Mouse (Mus musculus) liver, adult 2 months (tissue): ENCODE measurements around the gene Alg12. TPM values are rescaled to one million over a fixed set of nuclear protein-coding genes. Genes with fewer than 3 reads are reported as not detected.
A peak's percentile ranks its signal among the peaks of the same experiment; 100 is the strongest.

Source experiments
- DNase-seq: peaks from one replicate; pipeline ENCODE4 v3.0.0-alpha.2; 2011; ENCODE audit warnings: low read depth, low spot score; ENCODE audit errors: extremely low read depth
- H3K27ac ChIP-seq: fragments of 200-500 bp; replicated peaks from 2 replicates; pipeline ENCODE4 v1.5.1; 2012; ENCODE audit warnings: low read depth, mild to moderate bottlenecking, control low read depth, inconsistent platforms, low read length; ENCODE audit not compliant: insufficient read depth
- H3K27me3 ChIP-seq: fragments of 200-500 bp; 2 replicates; pipeline ENCODE4 v1.6.1; 2012; ENCODE audit warnings: mild to moderate bottlenecking, moderate library complexity, low read length, inconsistent platforms; ENCODE audit not compliant: control insufficient read depth, insufficient read depth
- H3K36me3 ChIP-seq: fragments of 200-500 bp; 2 replicates; pipeline ENCODE4 v1.6.1; 2012; ENCODE audit warnings: low read length, inconsistent platforms; ENCODE audit not compliant: control insufficient read depth, insufficient read depth
- H3K4me1 ChIP-seq: fragments of 200-500 bp; 2 replicates; pipeline ENCODE4 v1.6.1; 2011; ENCODE audit warnings: low read length; ENCODE audit not compliant: control insufficient read depth, insufficient read depth
- H3K4me3 ChIP-seq: fragments of 200-500 bp; 2 replicates; pipeline ENCODE4 v1.5.1; 2011; ENCODE audit warnings: low read depth, mild to moderate bottlenecking, control low read depth, low read length, moderate library complexity; ENCODE audit not compliant: insufficient read depth
- H3K79me2 ChIP-seq: fragments of 200-500 bp; 2 replicates; pipeline ENCODE4 v1.6.1; 2012; ENCODE audit warnings: inconsistent platforms, mild to moderate bottlenecking, low read length, moderate library complexity; ENCODE audit not compliant: control insufficient read depth, insufficient read depth
- H3K9ac ChIP-seq: fragments of 200-500 bp; 2 replicates; pipeline ENCODE4 v1.6.1; 2012; ENCODE audit warnings: low read depth, mild to moderate bottlenecking, control low read depth, inconsistent platforms, low read length
- CTCF ChIP-seq: fragments of 200-500 bp; IDR thresholded peaks from 2 replicates; pipeline ENCODE4 v1.5.1; 2011; ENCODE audit warnings: low read depth, low read length, control low read depth
- POLR2A ChIP-seq: fragments of 200-500 bp; IDR thresholded peaks from 2 replicates; pipeline ENCODE4 v1.6.1; 2011; ENCODE audit warnings: low read length, control low read depth; ENCODE audit not compliant: insufficient read depth; ENCODE audit errors: extremely low read depth
- WGBS: fragments of 180-500 bp; shearing (Covaris S2); methylation state at CpG from one replicate; pipeline ENCODE4 v1.1.7; 2018; 5-methylcytosine and 5-hydroxymethylcytosine counted together
- polyA plus RNA-seq: library from polyadenylated mRNA; depleted of rRNA; stranded (reverse); fragments of >200 nt; gene quantifications from 2 replicates; pipeline ENCODE4 v1.2.3, GENCODE M21; 2012; rRNA removed
- total RNA-seq: library from RNA; depleted of rRNA; stranded (reverse); fragments of >200 nt; gene quantifications from 2 replicates; pipeline ENCODE4 v1.2.3, GENCODE M21; 2014; rRNA removed

The Alg12 gene
- total and polyA plus RNA-seq, 2 experiments, result 4.9 to 14.4 TPM

GRCm38 (mm10) chr15:88761551-88761950, 57.6 kb downstream of the Alg12 start:
- Histone ChIP-seq H3K4me3 (no peak overlapping the region), H3K36me3 (peaks cover 15% of the 10 kb centered on the region), H3K27me3 (no peaks in the 10 kb centered on the region), H3K79me2 (peaks cover 6% of the 10 kb centered on the region; the same call in 1 of the 2 replicates), H3K27ac (no peak overlapping the region), H3K9ac (no peak overlapping the region), H3K4me1 (peaks cover 2% of the 10 kb centered on the region)
- 97% methylated on average over 4 of the region's 4 CpGs for WGBS
- DNase-seq, result no peak
- no peak for TF ChIP-seq CTCF
- TF ChIP-seq POLR2A, result no peak

- Histone ChIP-seq H3K79me2 (peaks cover 12% of the 10 kb centered on the region; the same call in 1 of the 2 replicates), H3K27me3 (no peaks in the 10 kb centered on the region), H3K9ac (no peak overlapping the region), H3K27ac (no peak overlapping the region), H3K4me1 (peaks cover 2% of the 10 kb centered on the region), H3K36me3 (peaks cover 15% of the 10 kb centered on the region), H3K4me3 (no peak overlapping the region)
- 48% methylated on average over 3 of the region's 3 CpGs for WGBS
- TF ChIP-seq CTCF (no peak), POLR2A (no peak)
- DNase-seq, result peak; percentile 12
Measured at GRCm38 (mm10) chr15:88758061-88758460, 61.1 kb downstream of the Alg12 start.

GRCm38 (mm10) chr15:88755761-88756160, 63.4 kb downstream of the Alg12 start:
- H3K4me1 ChIP-seq, result peaks cover 4% of the 10 kb centered on the region
- TF ChIP-seq CTCF, result no peak
- peaks cover 8% of the 10 kb centered on the region for H3K36me3 ChIP-seq
- no peak overlapping the region for H3K9ac ChIP-seq
- no peak overlapping the region for H3K27ac ChIP-seq
- H3K27me3 ChIP-seq, result no peaks in the 10 kb centered on the region
- H3K4me3 ChIP-seq, result no peak overlapping the region
- peaks cover 12% of the 10 kb centered on the region; the same call in 1 of the 2 replicates for H3K79me2 ChIP-seq
- WGBS, result 97% methylated on average over 18 of the region's 18 CpGs
- no peak for DNase-seq

Other genes with a start within 250 kb of the Alg12 start
- not detected in 2 replicates for gene Zdhhc25, start 219.0 kb downstream of the Alg12 start, total RNA-seq
- not detected in 2 replicates for gene Zdhhc25, start 219.0 kb downstream of the Alg12 start, polyA plus RNA-seq
- 12.9 and 13.0 TPM in 2 replicates for gene Brd1, start 85.1 kb downstream of the Alg12 start, total RNA-seq
- gene Brd1, start 85.1 kb downstream of the Alg12 start, polyA plus RNA-seq, result 3.6 and 4.8 TPM in 2 replicates
- 2.8 and 4.2 TPM in 2 replicates for gene Zbed4, start 67.7 kb downstream of the Alg12 start, total RNA-seq
- gene Zbed4, start 67.7 kb downstream of the Alg12 start, polyA plus RNA-seq, result 1.8 and 1.9 TPM in 2 replicates
- gene Creld2, start 328 bp upstream of the Alg12 start, total RNA-seq, result 51.4 and 70.2 TPM in 2 replicates
- gene Creld2, start 328 bp upstream of the Alg12 start, polyA plus RNA-seq, result 32.6 and 32.9 TPM in 2 replicates
- gene Pim3, start 42.9 kb upstream of the Alg12 start, total RNA-seq, result 59.7 and 68.3 TPM in 2 replicates
- gene Pim3, start 42.9 kb upstream of the Alg12 start, polyA plus RNA-seq, result 17.7 and 31.2 TPM in 2 replicates
- gene Ttll8, start 135.1 kb upstream of the Alg12 start, total RNA-seq, result 0.20 and 0.28 TPM in 2 replicates
- 0.02 and 0.24 TPM in 2 replicates for gene Ttll8, start 135.1 kb upstream of the Alg12 start, polyA plus RNA-seq
- gene Mlc1, start 159.7 kb upstream of the Alg12 start, total RNA-seq, result 0.07 TPM in 1 of 2 replicates, not detected in the other
- gene Mlc1, start 159.7 kb upstream of the Alg12 start, polyA plus RNA-seq, result not detected in 2 replicates
- gene Mov10l1, start 163.6 kb upstream of the Alg12 start, total RNA-seq, result not detected in 2 replicates
- gene Mov10l1, start 163.6 kb upstream of the Alg12 start, polyA plus RNA-seq, result not detected in 2 replicates
- gene Panx2, start 240.4 kb upstream of the Alg12 start, total RNA-seq, result not detected in 2 replicates
- gene Panx2, start 240.4 kb upstream of the Alg12 start, polyA plus RNA-seq, result not detected in 2 replicates